Mouse (Mus musculus): ENCODE measurements at regions not wholly inside any gene's neighbourhood (a gene's known extent, or its start where the extent isn't known, plus 50 kb on each side); places are given as distances from the start of the nearest gene placed in this dataset.

DNA sequence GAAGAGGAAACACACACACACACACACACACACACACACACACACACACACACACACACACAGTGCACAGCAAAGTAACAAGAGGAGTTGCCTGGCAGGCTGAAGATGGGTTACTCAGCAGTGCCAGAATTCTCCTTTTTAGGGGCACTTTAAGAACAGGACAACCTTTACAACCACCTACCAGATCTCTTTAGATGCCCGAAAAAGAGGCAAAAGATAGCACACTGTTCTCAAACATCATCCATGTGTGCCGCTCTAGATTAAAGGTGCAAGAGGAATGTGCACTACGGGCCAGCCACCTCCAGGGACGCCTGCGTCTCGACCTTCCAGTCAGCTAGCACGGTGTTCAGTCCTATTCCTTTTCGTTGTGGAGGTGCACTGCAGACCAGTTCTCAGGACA lies 247.7 kb downstream of the Ipo11 start:
- Histone ChIP-seq H3K36me3 (ENCODE audit: insufficient read depth, low read length) (no peaks in the 10 kb centered on the region), H3K4me1 (replicated peaks; ENCODE audit: insufficient read depth, low read length) (no peaks in the 10 kb centered on the region), H3K27ac (no peak overlapping the region), H3K9ac (ENCODE audit: low read depth, low read length) (no peak overlapping the region), H3K27me3 (ENCODE audit: insufficient read depth, low read length) (no peaks in the 10 kb centered on the region), H3K4me2 (ENCODE audit: low read length) (no peak overlapping the region), H3K9me3 (replicated peaks; ENCODE audit: low read length) (no peaks in the 10 kb centered on the region), H3K4me3 (replicated peaks; ENCODE audit: low read depth, low read length) (no peak overlapping the region)
- TF ChIP-seq CTCF (IDR thresholded peaks at IDR 0.05; ENCODE audit: low read depth): no peak
- WGBS: 85% methylated on average over 8 of the region's 8 CpGs
- DNase-seq (ENCODE audit: low spot score) (no peak), ATAC-seq (replicated peaks; ENCODE audit: low FRiP score, low read depth) (no peak)

- Histone ChIP-seq H3K4me2 (ENCODE audit: low read length) (no peak overlapping the region), H3K27me3 (ENCODE audit: insufficient read depth, low read length) (no peaks in the 10 kb centered on the region), H3K27ac (no peak overlapping the region), H3K4me1 (replicated peaks; ENCODE audit: insufficient read depth, low read length) (no peaks in the 10 kb centered on the region), H3K36me3 (ENCODE audit: insufficient read depth, low read length) (no peaks in the 10 kb centered on the region), H3K4me3 (replicated peaks; ENCODE audit: low read depth, low read length) (no peak overlapping the region), H3K9me3 (replicated peaks; ENCODE audit: low read length) (no peaks in the 10 kb centered on the region), H3K9ac (ENCODE audit: low read depth, low read length) (no peak overlapping the region)
- no peak for TF ChIP-seq CTCF (IDR thresholded peaks at IDR 0.05; ENCODE audit: low read depth)
- WGBS: 89% methylated on average over 5 of the region's 5 CpGs
- DNase-seq (ENCODE audit: low spot score) (no peak), ATAC-seq (replicated peaks; ENCODE audit: low FRiP score, low read depth) (no peak)
Observed at GRCm38 (mm10) chr13:106669665-106670064, 267.1 kb downstream of the Ipo11 start.

GRCm38 (mm10) chr13:106662195-106662594 lies 274.6 kb downstream of the Ipo11 start:
- DNase-seq (ENCODE audit: low spot score) (no peak), ATAC-seq (replicated peaks; ENCODE audit: low FRiP score, low read depth) (no peak)
- Histone ChIP-seq H3K4me2 (ENCODE audit: low read length) (no peak overlapping the region), H3K4me3 (replicated peaks; ENCODE audit: low read depth, low read length) (no peak overlapping the region), H3K9ac (ENCODE audit: low read depth, low read length) (no peak overlapping the region), H3K36me3 (ENCODE audit: insufficient read depth, low read length) (no peaks in the 10 kb centered on the region), H3K27ac (no peak overlapping the region), H3K9me3 (replicated peaks; ENCODE audit: low read length) (no peaks in the 10 kb centered on the region), H3K27me3 (ENCODE audit: insufficient read depth, low read length) (no peaks in the 10 kb centered on the region), H3K4me1 (replicated peaks; ENCODE audit: insufficient read depth, low read length) (no peaks in the 10 kb centered on the region)
- no peak for TF ChIP-seq CTCF (IDR thresholded peaks at IDR 0.05; ENCODE audit: low read depth)
- WGBS: 71% methylated on average over 1 of the region's 1 CpGs

DNA sequence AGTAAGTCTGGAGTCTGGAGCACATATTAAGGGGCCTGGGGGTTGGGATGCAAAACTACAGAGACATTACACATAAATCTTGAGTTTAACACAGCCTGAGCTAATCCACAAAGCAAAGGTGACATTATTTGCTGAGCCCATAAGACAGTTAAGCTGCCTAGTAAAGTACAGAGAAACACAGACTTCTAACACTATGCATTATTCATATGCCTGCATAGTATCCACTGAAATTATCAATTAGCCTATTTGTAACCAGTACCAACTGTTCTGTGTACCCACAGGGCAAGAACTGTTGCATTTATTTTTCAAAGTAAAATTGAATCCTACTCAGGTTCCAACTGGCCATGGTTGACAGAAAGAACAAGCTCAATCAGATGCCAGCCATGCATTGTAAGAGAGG lies 287.4 kb downstream of the Ipo11 start:
- Histone ChIP-seq H3K4me2 (ENCODE audit: low read length) (no peak overlapping the region), H3K27me3 (ENCODE audit: insufficient read depth, low read length) (no peaks in the 10 kb centered on the region), H3K27ac (no peak overlapping the region), H3K9me3 (replicated peaks; ENCODE audit: low read length) (no peaks in the 10 kb centered on the region), H3K4me1 (replicated peaks; ENCODE audit: insufficient read depth, low read length) (no peaks in the 10 kb centered on the region), H3K9ac (ENCODE audit: low read depth, low read length) (no peak overlapping the region), H3K36me3 (ENCODE audit: insufficient read depth, low read length) (no peaks in the 10 kb centered on the region), H3K4me3 (replicated peaks; ENCODE audit: low read depth, low read length) (no peak overlapping the region)
- ATAC-seq (replicated peaks; ENCODE audit: low FRiP score, low read depth): no peak
- DNase-seq (ENCODE audit: low spot score): no peak
- TF ChIP-seq CTCF (IDR thresholded peaks at IDR 0.05; ENCODE audit: low read depth): no peak

DNA sequence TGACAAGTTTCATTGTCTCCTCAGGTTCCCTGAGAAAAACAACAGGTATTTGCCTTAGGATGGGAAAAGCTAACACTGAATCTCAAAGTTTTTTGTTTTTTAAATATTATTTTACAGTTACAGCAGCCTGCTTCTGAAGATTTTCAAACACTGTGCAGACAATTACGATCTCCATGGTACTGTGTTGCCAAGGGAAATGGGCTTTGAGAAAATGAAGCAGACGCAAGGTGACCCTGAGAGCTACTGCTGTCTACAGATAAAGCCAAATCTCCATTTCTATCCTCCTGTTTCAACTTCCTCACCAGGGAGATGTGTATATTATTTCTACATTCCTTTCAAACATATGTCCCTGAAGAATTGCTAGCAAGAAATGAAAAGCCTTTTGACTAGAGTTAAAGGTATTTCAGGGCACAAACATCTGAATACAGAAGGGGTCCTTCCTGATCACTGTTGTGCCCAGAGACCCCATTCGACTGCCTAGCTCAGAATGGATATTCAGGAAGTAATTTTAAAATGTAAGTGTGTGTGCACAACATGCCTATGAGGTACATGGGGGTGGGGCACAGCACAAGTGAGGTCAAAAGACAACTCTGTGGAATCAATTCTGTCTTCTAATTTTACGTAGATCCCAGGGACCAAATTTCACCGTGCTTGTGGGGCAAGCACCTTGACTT lies 293.3 kb downstream of the Ipo11 start:
- no peaks in the 10 kb centered on the region for H3K27me3 ChIP-seq (ENCODE audit: insufficient read depth, low read length)
- DNase-seq (ENCODE audit: low spot score) (no peak), ATAC-seq (replicated peaks; ENCODE audit: low FRiP score, low read depth) (no peak)
- no peaks in the 10 kb centered on the region for H3K4me1 ChIP-seq (replicated peaks; ENCODE audit: insufficient read depth, low read length)
- no peak overlapping the region for H3K9ac ChIP-seq (ENCODE audit: low read depth, low read length)
- H3K36me3 ChIP-seq (ENCODE audit: insufficient read depth, low read length): no peaks in the 10 kb centered on the region
- TF ChIP-seq CTCF (IDR thresholded peaks at IDR 0.05; ENCODE audit: low read depth): no peak
- H3K27ac ChIP-seq: no peak overlapping the region
- no peak overlapping the region for H3K4me3 ChIP-seq (replicated peaks; ENCODE audit: low read depth, low read length)
- H3K9me3 ChIP-seq (replicated peaks; ENCODE audit: low read length): no peaks in the 10 kb centered on the region
- WGBS: 73% methylated on average over 5 of the region's 5 CpGs
- H3K4me2 ChIP-seq (ENCODE audit: low read length): no peak overlapping the region

GRCm38 (mm10) chr13:106638706-106639385 lies 297.9 kb downstream of the Ipo11 start:
- TF ChIP-seq CTCF (IDR thresholded peaks at IDR 0.05; ENCODE audit: low read depth): no peak
- Histone ChIP-seq H3K27ac (no peak overlapping the region), H3K4me1 (replicated peaks; ENCODE audit: insufficient read depth, low read length) (no peaks in the 10 kb centered on the region), H3K4me3 (replicated peaks; ENCODE audit: low read depth, low read length) (no peak overlapping the region), H3K36me3 (ENCODE audit: insufficient read depth, low read length) (no peaks in the 10 kb centered on the region), H3K9me3 (replicated peaks; ENCODE audit: low read length) (no peaks in the 10 kb centered on the region), H3K9ac (ENCODE audit: low read depth, low read length) (no peak overlapping the region), H3K4me2 (ENCODE audit: low read length) (no peak overlapping the region), H3K27me3 (ENCODE audit: insufficient read depth, low read length) (no peaks in the 10 kb centered on the region)
- DNase-seq (ENCODE audit: low spot score): no peak
- 82% methylated on average over 7 of the region's 7 CpGs for WGBS
- ATAC-seq (replicated peaks; ENCODE audit: low FRiP score, low read depth): no peak
